Mouse (Mus musculus) spleen, adult 18-20 months (tissue): ENCODE data around the gene Zfp36l2.
"Not testable (repeated sequence)": the region's sequence is repeated elsewhere in the genome, so short reads cannot be mapped to it uniquely, and the experiment has no call there.

Experiments used
- DNase-seq, 2 experiments: peaks; one replicate each; pipeline ENCODE4 v3.0.0; 2022; ENCODE audit warnings: mixed read lengths in 2 of 2

Gene Zfp36l2

DNA sequence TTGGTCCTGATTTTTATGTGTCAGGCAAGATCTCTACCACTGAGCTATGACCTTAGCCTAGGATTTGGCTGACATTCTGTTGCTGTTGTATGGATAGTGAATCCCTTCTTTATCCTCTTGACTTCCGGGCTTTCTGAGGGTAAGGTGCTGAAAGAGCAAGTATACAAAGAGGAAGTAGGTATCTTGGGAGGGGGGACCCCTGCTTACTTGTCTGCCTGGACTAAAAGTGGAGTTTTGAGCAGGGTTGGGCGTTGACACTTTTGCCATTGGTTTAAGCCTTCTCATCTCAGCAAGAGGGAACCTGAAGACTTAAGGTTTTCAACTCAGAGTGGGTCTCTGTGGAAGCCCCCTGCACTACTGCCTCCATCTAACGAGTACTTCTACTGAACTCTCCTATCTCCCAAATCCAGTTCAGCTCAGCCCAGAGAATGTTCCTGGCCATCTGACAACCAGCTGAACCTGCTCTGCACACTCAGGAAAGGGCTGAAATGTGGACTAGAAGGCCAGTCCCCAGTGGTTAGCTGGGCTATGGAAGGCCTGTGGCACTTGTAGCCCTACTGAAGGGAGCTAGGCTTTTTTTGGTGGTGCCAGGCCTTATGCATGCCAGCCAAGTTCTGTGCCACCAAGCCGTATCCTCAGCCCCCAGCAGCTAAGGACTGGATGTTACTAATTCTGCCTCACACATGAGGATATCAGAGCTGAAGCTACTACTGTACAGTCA, 6.7 kb upstream of the Zfp36l2 start:
- no peak for DNase-seq

DNA sequence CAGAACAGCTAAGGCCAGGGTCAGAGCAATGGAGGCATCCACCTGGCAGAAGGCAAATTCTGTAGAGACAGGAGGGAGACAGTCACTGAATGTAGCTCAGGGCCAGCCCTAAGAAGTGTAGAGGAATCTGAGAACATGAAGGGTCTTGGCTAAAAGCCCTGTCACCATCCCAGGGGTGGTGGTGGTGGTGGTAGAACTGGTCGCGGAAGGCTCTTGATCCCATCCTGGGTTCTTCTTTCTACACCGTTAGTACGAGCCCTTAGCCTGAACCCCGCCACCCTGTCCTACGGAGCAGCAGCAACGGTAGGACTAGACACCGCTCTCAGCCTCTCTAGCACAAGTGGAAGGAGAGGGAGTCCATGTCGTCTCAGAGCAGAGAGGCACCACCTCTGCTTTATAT, 5.7 kb upstream of the Zfp36l2 start:
- DNase-seq: no peak

DNA sequence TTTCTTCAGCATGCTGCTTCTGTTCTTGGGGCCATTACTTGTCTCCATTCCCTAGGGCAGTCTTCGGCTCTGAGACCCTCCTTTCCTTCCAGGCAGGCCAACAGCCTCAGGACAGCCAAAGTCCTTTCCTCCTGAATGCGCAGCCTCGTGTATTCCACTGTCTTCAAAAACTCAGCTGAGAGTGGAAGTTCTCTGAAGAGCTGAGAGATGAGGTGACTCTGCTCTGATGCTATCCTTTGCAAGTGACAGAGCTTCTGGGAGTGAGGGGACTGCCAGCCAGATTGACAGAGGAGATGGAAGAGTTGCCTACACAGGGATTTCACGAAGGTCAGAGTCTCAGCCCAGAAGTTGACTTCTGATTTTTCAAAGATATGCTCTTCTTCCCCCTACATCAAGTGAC, 4.2 kb upstream of the Zfp36l2 start:
- DNase-seq: no peak

DNA sequence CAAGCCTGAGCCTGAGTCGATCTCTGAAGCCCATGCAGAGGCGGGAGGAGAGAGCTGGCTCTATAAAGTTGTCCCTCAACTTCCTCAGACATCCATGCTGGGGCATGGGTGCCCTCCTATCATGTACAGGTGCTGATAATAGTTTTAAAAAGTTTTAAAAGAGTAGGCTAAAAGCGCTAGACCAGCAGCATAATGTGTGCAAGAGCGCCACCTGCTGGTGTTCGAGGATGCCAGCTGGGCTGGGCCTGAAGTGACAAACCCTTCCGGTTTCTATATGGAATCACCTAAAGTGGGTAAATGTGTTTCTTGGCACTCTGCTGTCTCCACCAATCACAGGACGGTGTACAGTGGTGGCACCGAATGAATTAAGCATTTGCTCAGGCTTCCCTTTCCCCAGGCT, 3.1 kb upstream of the Zfp36l2 start:
- DNase-seq: peak; percentile 79 to 93

DNA sequence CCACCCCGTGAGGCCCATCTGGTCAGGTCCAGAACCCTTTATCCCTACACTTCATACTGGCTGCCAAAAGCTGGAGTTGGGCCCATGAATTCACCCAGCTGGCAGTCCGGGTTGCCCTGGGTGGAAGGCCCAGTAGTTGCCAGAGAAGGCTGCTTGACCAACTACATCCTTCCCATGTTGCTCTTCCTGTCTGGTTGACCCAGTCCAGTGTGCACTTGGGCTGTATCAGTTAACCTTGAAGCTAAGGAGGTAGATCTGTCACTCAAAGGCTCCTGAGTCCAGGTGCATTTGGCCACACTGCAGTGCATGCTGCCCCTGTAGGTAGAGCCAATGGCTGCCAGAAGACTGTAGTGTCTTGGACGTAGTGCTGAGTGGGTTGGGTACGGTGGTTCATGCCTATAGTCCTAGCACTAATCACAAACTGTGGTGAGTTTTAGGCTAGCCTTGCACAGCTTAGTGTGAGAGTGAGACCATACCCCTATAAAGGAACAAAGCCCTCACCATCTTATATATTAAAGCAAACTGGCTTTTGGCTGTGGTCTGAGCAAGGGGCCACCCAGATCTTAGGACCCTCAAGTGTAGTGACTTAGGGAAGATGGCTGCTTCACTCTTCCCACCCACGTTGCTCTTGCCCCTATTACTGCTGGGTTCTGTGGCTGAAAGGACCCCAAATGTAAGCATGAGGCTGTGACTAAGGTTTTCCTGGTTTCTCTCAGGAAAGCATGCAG, 1.5 kb upstream of the Zfp36l2 start:
- no peak for DNase-seq

DNA sequence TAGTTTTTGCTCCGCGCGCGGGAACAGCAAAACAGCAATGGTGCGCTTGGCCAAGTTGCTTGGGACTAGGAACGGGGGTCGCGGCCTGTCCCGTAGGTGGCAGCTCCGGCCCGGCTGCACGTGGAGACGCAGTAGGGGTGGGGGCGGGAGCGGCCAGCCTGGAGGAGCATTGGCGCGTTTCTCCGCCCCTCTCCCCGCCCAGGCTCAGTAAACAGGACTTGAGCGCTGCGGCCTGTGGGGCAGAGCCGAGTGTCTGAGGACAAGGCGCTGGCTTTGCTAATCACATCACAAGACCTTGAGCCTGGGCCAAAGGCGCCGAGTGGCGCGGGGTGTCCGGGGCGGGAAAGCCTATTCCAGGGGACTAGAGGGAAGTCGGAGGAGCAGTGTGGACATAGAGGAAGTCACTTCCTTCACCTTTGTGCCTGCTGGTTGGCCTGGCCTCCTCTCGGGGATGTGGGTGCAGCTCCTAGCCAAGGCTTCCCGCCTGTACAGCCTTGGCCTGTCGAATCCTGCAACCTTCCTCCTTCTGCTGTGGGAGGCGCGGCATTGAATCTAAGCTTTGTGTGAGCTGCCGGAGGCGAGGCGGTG, 721 bp upstream of the Zfp36l2 start:
- DNase-seq: peak; percentile 85 to 86

DNA sequence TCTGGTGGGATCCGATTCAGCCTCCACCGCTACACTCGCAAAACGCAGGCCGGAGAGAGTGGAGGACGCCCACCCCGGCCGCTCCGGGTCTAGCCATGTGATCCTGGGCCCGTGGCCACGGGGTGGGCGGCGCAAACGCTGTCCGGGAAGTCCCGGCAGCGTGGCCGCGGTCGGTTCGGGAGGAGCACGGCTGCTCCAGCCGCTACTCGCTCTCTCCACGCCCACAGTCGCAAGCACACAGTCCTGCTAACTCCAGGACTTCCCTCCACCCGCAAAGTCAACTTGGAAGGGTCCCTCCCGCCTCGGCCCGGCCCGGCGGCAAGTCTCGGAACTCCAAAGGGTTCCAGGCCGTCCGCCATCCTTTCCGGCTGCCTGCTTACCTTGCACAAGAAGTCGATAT, 483 bp downstream of the Zfp36l2 start:
- DNase-seq: not testable (repeated sequence)

DNA sequence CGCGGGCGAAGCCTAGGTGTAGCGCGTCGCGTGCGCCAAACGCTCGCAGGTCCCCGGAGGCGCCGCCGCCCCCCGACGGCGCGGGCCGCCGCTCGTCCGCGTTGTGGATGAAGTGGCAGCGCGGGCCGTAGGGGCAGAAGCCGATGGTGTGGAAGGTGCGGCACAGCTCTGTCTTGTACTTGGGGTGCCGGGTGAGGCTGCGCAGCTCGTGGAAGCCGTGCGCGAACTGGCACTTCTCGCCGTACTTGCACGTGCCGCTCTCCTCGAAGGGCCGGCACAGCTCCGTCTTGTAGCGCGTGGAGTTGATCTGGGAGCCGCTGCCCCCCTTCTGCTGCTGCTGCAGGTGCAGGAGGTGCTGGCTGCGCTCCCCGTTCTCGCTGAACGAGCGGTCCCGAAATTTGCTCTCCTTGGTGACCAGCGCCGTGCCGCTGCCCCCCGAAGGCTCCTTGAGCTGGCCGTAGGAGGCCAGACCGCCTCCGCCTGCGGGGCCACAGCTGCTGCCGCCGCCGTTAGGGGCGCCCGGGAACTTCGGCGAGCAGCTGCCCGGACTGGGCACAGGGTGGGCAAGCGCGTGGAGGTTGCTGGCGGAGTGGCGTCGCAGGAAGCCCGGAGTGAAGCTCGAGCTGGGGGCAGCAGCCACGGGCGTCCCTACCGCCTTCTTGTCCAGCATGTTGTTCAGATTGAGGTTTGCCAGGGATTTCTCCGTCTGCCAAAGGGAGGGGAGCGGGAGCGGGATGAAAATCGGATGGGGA, 1.1 kb downstream of the Zfp36l2 start:
- peak; percentile 70 for DNase-seq

DNA sequence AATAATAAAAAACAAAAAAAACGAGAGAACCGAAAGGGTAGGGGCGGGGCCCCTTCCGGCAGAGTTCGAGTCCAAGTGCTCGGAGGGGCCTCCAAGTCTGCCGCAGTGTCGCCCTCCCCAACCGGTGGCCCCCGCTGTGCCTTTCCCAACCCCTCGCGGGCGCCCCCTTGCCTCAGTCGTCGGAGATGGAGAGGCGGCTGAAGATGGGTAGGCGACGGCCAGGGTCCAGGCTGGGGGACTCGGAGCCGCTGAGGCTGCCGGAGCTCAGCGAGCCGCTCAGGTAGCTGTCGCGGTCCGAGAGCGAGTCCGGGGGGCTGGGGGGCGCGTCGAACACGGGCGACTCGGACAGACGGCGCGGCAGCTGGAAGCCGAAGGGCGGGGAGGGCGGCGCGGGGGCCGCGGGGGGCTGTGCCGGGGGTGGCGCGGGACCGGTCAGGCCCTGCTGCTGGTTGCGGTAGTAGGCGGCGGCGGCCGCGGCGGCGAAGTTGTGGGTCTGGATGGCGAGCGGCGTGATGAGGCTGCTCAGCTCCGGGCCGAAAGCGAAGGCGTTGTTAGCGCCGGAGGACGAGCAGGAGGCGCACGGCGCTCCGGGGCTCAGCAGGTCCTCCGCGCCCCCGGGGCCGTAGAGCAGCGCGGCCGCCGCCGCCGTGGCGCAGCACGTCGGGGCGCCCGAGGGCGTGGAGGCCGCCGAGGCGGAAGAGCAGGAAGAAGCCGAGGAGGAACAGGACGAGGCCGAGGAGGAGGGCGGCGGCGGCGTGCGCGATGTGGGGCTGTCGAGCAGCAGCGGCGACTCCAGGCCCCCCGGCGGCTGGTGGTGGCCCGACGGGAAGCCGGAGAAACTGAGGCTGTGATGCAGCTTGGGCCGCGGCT, 1.9 kb downstream of the Zfp36l2 start:
- DNase-seq: peak; percentile 80 to 84

DNA sequence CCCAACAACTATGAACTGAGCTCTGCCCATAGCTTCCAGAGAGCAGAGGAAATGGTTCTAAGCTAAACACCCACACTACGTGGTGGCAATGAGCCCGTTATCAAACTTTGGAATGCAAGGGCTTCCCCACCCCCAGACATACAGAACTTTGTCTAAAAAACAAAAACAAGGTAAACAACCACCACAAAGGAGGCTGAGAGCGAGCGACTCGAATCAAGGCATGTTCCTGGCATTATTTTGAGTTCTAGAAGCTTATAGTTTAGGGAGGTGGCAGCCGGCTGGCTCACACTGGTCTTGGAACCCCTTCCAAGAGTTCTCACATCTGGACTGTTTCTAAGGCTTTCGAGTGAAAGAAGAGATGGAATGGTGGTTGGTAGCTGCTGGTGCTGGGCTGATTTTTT, 2.7 kb downstream of the Zfp36l2 start:
- DNase-seq: peak in 1 of 2 experiments; percentile 32

DNA sequence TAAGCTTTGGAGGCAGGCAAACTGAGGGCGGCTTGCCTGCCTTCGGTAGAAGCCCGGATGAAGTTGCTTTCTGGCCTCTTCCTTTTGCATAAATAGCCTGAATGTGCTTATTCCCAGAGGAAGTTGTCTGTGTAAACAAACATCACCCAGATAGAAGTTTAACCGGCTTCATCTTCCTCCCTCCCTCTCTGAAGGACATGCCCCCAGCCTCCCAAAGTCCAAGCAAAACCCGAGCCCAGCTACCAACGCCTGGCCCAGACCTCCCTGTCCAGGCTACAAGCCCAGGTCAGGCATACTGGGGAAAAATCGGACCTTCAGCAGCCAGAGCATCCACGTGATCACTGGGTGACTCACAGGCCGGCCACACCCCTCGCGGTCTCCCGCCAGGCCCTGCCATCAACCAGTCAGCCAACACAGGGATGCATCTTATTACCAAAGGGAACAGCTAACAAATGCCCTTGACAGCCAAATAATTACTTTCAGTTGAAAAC, 4.4 kb downstream of the Zfp36l2 start:
- peak; percentile 76 for DNase-seq

DNA sequence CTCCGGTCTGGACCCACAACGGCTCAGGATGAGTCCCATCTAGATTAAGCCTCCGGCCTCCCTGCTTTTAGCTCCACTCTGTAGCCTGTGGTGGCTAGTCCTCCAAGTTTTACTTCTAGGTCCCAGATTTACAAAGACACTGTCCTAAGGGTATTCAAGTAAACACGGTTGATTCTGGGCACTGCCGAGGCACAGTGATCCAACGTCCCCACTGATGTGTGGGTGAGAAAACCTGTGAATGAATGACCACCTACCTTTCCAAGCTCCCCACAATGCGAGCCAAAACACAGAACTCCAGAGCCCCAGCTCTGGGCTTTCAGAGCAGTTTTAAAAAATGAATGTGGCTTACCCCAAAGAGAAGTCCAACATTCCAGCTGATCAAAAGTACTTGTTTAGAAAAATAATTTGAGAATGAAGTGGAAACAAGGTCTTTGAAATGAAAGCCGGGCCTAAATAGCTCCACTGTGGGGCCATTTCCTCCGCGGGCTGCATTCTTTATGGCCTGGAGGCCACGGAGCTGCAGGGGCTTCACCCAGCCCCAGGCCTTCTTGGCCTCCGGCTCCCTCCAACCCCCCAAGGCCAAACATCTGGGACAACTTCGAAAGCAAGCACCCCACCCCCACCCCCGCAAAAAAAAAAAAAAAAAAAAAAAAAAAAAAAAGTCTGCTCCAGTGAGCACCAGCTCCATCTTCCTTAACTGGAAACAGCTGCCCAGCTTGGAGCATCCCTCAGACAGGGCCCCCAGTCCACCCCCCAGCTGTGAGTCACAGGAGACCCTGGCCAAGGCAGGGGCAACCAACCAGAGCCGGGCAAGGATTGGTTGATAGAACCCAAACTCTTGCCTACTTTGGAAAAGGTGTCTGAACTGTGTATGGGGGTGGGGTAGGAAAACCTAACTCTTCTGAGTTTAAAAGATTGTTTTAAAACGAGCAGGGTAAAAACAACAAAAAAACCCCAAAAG, 5.2 kb downstream of the Zfp36l2 start:
- DNase-seq: peak; percentile 30 to 45

DNA sequence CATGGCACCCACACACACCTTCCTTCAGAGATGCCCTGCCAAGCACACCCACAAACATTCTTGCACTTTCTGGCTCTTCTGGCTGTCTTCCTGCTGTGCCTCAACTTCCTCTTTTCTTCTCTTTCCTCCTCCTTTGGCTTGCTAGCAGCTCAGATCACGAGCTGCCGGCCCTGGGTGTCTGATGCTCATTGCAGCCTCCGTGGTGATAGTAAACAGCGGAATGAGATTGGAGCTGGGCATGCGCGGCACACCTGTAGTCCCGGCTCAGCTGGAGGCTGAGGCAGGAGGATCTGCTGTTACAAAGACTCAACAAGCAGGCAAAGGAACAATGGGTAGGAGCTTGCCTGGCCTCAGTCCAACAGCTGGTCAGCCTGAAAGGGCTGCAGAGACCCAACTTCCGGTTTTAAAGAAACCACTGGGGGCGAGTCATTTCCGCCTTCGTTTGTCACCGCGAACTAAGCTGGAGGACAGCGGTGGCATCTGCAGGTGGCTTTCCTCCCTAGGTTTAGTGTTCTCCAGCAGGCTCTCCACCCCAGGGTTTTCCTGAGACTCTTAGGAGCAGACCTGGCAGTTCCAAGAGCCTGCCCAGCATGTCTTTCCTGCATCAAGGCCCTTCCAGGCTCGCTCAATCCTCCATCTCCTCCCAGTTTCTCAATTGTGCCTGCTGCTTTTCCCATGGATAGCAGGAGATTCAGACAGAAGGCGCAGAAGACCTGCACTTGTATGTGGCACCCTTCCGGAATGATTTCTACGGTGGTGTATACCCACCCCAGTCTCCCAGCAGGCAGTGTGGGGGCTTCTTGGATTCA, 6.0 kb downstream of the Zfp36l2 start:
- peak; percentile 78 for DNase-seq

DNA sequence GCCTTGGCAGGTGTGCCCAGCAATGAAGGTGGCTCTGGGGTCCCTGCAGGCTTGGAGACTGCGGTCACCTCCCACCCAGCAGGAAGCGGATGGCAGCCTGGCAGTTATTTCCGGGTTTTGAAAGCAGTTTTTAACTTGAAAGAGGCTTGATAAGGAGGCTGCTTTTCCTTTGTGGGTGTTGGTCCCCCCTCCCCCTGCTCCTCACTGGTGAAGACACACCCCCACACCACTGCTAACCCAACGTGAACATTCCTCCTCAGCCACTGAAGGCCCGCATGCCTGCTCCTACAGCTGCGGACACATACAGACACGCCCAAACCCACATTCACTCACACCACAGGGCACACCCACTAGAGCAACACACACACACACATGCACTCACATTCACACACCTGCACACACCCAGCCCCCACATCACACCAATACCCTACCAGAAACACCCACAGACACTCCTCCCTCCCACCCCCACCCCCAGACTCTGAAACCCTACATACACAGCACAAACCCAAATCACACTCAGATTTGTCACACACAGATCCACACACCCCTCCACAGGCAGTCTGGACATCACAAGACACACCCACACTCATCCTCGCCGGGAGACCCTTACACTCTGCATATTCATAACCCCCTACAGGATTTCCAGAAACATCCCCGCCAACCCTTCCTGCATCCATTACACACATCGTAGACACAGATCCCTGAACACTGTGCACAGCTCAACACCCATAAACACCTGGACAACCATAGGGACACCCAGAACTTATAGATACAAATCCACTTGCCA, 6.8 kb downstream of the Zfp36l2 start:
- peak; percentile 71 to 78 for DNase-seq

DNA sequence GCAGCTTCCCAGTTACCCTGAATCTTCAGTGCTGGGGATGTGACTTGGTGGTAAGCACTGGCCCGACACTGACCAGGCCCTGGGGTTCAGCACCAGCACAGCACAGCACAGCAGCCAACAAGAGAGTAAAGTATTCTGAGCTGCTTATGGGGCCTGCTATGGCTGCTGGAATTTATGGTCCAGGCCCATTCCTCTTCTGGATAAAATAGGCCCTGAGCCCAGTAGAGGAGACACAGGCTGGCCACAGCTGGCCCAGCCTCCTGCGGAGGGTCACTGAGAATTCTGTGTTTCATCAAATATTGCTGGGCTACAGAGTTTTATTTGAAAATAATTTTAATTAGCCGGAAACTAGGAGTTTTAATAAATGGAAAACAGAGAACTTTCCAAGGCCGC, 7.8 kb downstream of the Zfp36l2 start:
- peak in 1 of 2 experiments; percentile 12 for DNase-seq

DNA sequence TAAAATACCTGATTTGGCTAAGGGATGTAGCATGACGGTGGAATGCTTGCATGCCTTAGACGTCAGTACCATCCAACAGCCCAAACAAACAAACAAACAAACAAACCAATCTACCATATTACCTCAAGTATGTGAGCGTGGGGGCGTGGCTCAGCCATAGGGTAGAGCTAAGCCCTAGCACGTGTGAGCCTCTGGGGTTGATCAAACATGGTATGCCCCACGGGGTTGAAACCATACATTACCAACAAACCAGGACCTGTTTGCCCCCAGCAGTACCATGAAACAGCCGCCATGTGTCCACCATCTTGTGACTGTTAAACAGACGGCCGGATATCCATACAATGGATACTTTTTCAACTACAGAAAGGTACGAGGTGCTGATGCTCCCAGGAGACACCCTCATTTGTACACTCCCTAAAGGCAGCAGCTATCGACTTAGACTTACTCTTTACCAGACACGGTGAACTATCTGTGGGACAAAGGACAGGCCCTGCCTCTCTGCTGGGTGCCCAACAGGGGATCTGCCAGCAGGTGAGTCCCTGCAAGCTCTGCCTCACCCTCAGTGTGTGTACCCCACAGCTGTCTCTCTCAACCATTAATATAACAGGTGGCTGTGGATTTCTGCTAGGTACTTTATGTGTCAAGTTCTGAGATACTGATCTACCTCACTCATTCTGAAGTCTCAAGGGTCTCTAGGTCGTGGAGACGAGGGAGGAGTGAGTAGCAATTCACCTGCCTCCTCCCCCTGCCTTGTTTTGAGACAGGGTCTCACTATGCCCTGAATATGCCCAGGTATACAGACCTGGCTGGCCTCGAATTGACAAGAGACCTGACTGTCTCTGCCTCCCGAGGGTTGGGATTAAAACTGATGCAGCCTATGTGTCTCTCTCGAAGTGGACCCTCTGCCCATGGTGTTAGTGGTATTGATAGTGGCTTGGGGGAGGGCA, 8.4 kb downstream of the Zfp36l2 start:
- peak in 1 of 2 experiments; percentile 6 for DNase-seq

DNA sequence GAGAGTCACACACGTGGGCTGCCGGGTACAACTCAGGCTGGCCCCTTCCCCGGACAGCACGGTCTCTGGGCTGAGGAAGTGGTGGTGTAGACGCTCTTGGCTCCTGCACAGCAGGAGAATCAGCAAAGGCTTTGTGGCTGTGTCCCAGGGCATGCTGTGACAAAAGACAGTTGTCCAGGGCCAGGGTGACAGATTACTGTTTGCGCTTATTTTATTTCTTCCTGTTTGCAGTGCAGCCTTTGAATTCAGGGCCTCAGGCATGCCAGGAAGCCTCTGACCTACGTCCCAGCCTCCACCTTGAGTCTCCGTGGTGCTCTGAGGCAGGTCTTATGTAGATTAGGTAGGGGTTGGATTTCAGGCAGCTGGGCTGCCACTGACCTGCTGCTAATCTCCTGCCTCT, 10.3 kb downstream of the Zfp36l2 start:
- DNase-seq: peak in 1 of 2 experiments; percentile 3

DNA sequence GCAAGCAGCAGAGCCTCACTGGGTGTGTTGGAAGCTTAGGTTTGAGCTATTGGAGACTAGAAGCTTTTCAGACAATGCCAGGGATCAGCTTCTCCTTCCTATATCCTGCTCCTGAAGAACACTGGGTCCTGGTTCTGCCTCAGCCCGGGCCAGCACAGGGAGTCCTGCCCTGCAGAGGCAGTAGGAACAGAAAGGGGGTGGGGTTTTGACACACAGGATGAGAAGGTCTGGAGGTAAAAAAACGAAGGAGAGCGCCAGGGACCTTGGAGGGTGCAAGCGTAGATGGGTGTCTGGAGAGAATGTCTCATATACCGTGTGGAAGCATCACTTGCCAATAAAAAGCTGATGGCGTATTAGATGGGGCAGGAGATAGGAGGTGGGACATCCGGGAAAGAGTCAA, 11.3 kb downstream of the Zfp36l2 start:
- no peak for DNase-seq
